Mouse (Mus musculus) kidney, postnatal 10 days (tissue): ENCODE measurements around the gene Col27a1.

Source experiments
- DNase-seq: peaks from one replicate; pipeline ENCODE4 v3.0.0; 2021; ENCODE audit warnings: mixed read lengths

The Col27a1 gene

GRCm38 (mm10) chr4:63213907-63214621 lies at the start of gene Col27a1:
TSS of gene Col27a1 (plus strand) at chr4:63214004.
- DNase-seq, result peak; percentile 58

GRCm38 (mm10) chr4:63165636-63166035 lies 48.2 kb upstream of the Col27a1 start:
- peak; percentile 46 for DNase-seq

GRCm38 (mm10) chr4:63166323-63166722 lies 47.5 kb upstream of the Col27a1 start:
- no peak for DNase-seq

GRCm38 (mm10) chr4:63170061-63170460 lies 43.7 kb upstream of the Col27a1 start:
- DNase-seq, result no peak

GRCm38 (mm10) chr4:63171122-63171521 lies 42.7 kb upstream of the Col27a1 start:
- peak; percentile 37 for DNase-seq

GRCm38 (mm10) chr4:63171969-63172685 lies 41.7 kb upstream of the Col27a1 start, which contains the start of gene Kif12:
TSS of gene Kif12 (minus strand) at chr4:63172131.
- peak; percentile 79 for DNase-seq

GRCm38 (mm10) chr4:63181556-63181955 lies 32.2 kb upstream of the Col27a1 start:
- peak; percentile 87 for DNase-seq

GRCm38 (mm10) chr4:63186281-63186870 lies 27.4 kb upstream of the Col27a1 start:
- no peak for DNase-seq

- no peak for DNase-seq
These were observed 22.2 kb upstream of the Col27a1 start for GRCm38 (mm10) chr4:63191641-63192040.

- DNase-seq, result no peak
These were observed 19.4 kb upstream of the Col27a1 start for GRCm38 (mm10) chr4:63194366-63194765.

GRCm38 (mm10) chr4:63199366-63199765 lies 14.4 kb upstream of the Col27a1 start:
- no peak for DNase-seq

- no peak for DNase-seq
These were observed 9.9 kb upstream of the Col27a1 start for GRCm38 (mm10) chr4:63203874-63204273.

- no peak for DNase-seq
These were observed 8.2 kb upstream of the Col27a1 start for GRCm38 (mm10) chr4:63205583-63205982.

GRCm38 (mm10) chr4:63215185-63215992 lies 1.6 kb downstream of the Col27a1 start:
- DNase-seq, result peak; percentile 91

- DNase-seq, result peak; percentile 81
These were observed 2.3 kb downstream of the Col27a1 start for GRCm38 (mm10) chr4:63215993-63216531.

- DNase-seq, result peak; percentile 72
These were observed 2.8 kb downstream of the Col27a1 start for GRCm38 (mm10) chr4:63216566-63216965.

GRCm38 (mm10) chr4:63217513-63217912 lies 3.7 kb downstream of the Col27a1 start:
- DNase-seq, result no peak

- DNase-seq, result no peak
These were observed 5.3 kb downstream of the Col27a1 start for GRCm38 (mm10) chr4:63219059-63219458.

- DNase-seq, result no peak
These were observed 5.8 kb downstream of the Col27a1 start for GRCm38 (mm10) chr4:63219635-63220034.

GRCm38 (mm10) chr4:63221096-63221958 lies 7.5 kb downstream of the Col27a1 start:
- DNase-seq, result peak; percentile 66

GRCm38 (mm10) chr4:63222246-63222645 lies 8.4 kb downstream of the Col27a1 start:
- peak; percentile 46 for DNase-seq

GRCm38 (mm10) chr4:63225373-63225772 lies 11.6 kb downstream of the Col27a1 start:
- peak; percentile 37 for DNase-seq
